Mouse (Mus musculus): ENCODE measurements around the gene Osbpl8.

DNA sequence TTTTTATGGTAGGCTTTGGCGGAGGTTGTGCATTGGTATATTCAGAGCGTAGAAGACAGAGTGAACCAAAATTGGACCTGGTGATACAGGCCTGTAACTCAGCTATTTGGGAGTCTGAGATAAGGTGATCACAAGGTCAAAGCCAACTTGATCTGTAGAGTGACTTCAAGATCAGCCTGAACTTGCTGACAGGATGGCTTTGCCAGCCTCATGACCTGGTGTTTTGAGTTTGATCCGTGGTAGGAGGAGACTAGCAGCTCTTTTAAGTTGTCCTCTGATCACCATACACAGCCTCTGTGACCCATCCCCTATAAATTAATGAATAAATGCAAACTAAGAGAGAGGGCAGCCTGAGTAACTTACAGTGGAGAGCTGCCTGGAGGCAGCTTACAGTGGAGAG lies 3.8 kb downstream of the Osbpl8 start:
- TF ChIP-seq CTCF (IDR thresholded peaks at IDR 0.05; ENCODE audit: low read depth, low read length) (no peak), POLR2A (IDR thresholded peaks at IDR 0.05; ENCODE audit: borderline replicate concordance, low read depth, low read length) (no peak)
